Mouse (Mus musculus): ENCODE measurements around the gene Ifi35. TPM values are rescaled to one million over a fixed set of nuclear protein-coding genes. Genes with fewer than 3 reads are reported as not detected.

The Ifi35 gene
- polyA plus RNA-seq (2014; fragmentation: Illumina TruSeq; extraction: RNeasy Lipid Tissue Mini Kit (QIAGEN cat#74804)): 0.68 TPM

GRCm38 (mm10) chr11:101448274-101448746, at the start of gene Ifi35:
Gene Ifi35 (plus strand): TSS chr11:101448407.

GRCm38 (mm10) chr11:101417101-101417855, 30.9 kb upstream of the Ifi35 start, which contains the start of gene Aarsd1:
Gene Aarsd1 (minus strand): TSS chr11:101417615.

GRCm38 (mm10) chr11:101424105-101424851, 23.9 kb upstream of the Ifi35 start, which contains the start of gene Gm27029:
Gene Gm27029 (minus strand): TSS chr11:101424796.

GRCm38 (mm10) chr11:101424925-101425813, 23.0 kb upstream of the Ifi35 start, which contains the start of the genes Rundc1 and Ptges3l:
Gene Rundc1 (plus strand): TSS chr11:101425085.
Gene Ptges3l (minus strand): TSS chr11:101425333.

GRCm38 (mm10) chr11:101442127-101442693, 6.0 kb upstream of the Ifi35 start, which contains the start of gene Rpl27:
Gene Rpl27 (plus strand): TSS chr11:101442298.

GRCm38 (mm10) chr11:101464211-101465100, 16.2 kb downstream of the Ifi35 start, which contains the start of gene Rnd2:
Gene Rnd2 (plus strand): TSS chr11:101464999.

GRCm38 (mm10) chr11:101465869-101466551, 17.8 kb downstream of the Ifi35 start, which contains the start of gene Vat1:
Gene Vat1 (minus strand): TSS chr11:101466230.

Other genes starting within 250 kb of the Ifi35 start
- 28.3 TPM for gene Ezh1, start 221.9 kb upstream of the Ifi35 start, polyA plus RNA-seq (2014; fragmentation: Illumina TruSeq; extraction: RNeasy Lipid Tissue Mini Kit (QIAGEN cat#74804))
- 10.1 TPM for gene Ramp2, start 202.4 kb upstream of the Ifi35 start, polyA plus RNA-seq (2014; fragmentation: Illumina TruSeq; extraction: RNeasy Lipid Tissue Mini Kit (QIAGEN cat#74804))
- 62.5 TPM for gene Vps25, start 194.7 kb upstream of the Ifi35 start, polyA plus RNA-seq (2014; fragmentation: Illumina TruSeq; extraction: RNeasy Lipid Tissue Mini Kit (QIAGEN cat#74804))
- gene Wnk4, start 187.8 kb upstream of the Ifi35 start, polyA plus RNA-seq (2014; fragmentation: Illumina TruSeq; extraction: RNeasy Lipid Tissue Mini Kit (QIAGEN cat#74804)): not detected
- gene Cntd1, start 169.4 kb upstream of the Ifi35 start, polyA plus RNA-seq (2014; fragmentation: Illumina TruSeq; extraction: RNeasy Lipid Tissue Mini Kit (QIAGEN cat#74804)): 1.3 TPM
- 3.5 TPM for gene Coa3, start 169.3 kb upstream of the Ifi35 start, polyA plus RNA-seq (2014; fragmentation: Illumina TruSeq; extraction: RNeasy Lipid Tissue Mini Kit (QIAGEN cat#74804))
- gene Becn1, start 146.1 kb upstream of the Ifi35 start, polyA plus RNA-seq (2014; fragmentation: Illumina TruSeq; extraction: RNeasy Lipid Tissue Mini Kit (QIAGEN cat#74804)): 83.0 TPM
- 240 TPM for gene Psme3, start 132.2 kb upstream of the Ifi35 start, polyA plus RNA-seq (2014; fragmentation: Illumina TruSeq; extraction: RNeasy Lipid Tissue Mini Kit (QIAGEN cat#74804))
- gene Aoc2, start 123.3 kb upstream of the Ifi35 start, polyA plus RNA-seq (2014; fragmentation: Illumina TruSeq; extraction: RNeasy Lipid Tissue Mini Kit (QIAGEN cat#74804)): 0.26 TPM
- gene Aoc3, start 117.8 kb upstream of the Ifi35 start, polyA plus RNA-seq (2014; fragmentation: Illumina TruSeq; extraction: RNeasy Lipid Tissue Mini Kit (QIAGEN cat#74804)): 59.7 TPM
- not detected for gene G6pc, start 80.8 kb upstream of the Ifi35 start, polyA plus RNA-seq (2014; fragmentation: Illumina TruSeq; extraction: RNeasy Lipid Tissue Mini Kit (QIAGEN cat#74804))
- gene Aarsd1, start 30.8 kb upstream of the Ifi35 start, polyA plus RNA-seq (2014; fragmentation: Illumina TruSeq; extraction: RNeasy Lipid Tissue Mini Kit (QIAGEN cat#74804)): 8.1 TPM
- gene Gm27029, start 23.6 kb upstream of the Ifi35 start, polyA plus RNA-seq (2014; fragmentation: Illumina TruSeq; extraction: RNeasy Lipid Tissue Mini Kit (QIAGEN cat#74804)): not detected
- gene Rundc1, start 23.3 kb upstream of the Ifi35 start, polyA plus RNA-seq (2014; fragmentation: Illumina TruSeq; extraction: RNeasy Lipid Tissue Mini Kit (QIAGEN cat#74804)): 3.1 TPM
- gene Ptges3l, start 23.1 kb upstream of the Ifi35 start, polyA plus RNA-seq (2014; fragmentation: Illumina TruSeq; extraction: RNeasy Lipid Tissue Mini Kit (QIAGEN cat#74804)): 3.0 TPM
- gene Rpl27, start 6.1 kb upstream of the Ifi35 start, polyA plus RNA-seq (2014; fragmentation: Illumina TruSeq; extraction: RNeasy Lipid Tissue Mini Kit (QIAGEN cat#74804)): 91.3 TPM
- gene Rnd2, start 16.6 kb downstream of the Ifi35 start, polyA plus RNA-seq (2014; fragmentation: Illumina TruSeq; extraction: RNeasy Lipid Tissue Mini Kit (QIAGEN cat#74804)): 31.6 TPM
- gene Vat1, start 17.8 kb downstream of the Ifi35 start, polyA plus RNA-seq (2014; fragmentation: Illumina TruSeq; extraction: RNeasy Lipid Tissue Mini Kit (QIAGEN cat#74804)): 1.8 TPM
- 24.1 TPM for gene Brca1, start 103.5 kb downstream of the Ifi35 start, polyA plus RNA-seq (2014; fragmentation: Illumina TruSeq; extraction: RNeasy Lipid Tissue Mini Kit (QIAGEN cat#74804))
- gene Nbr1, start 103.7 kb downstream of the Ifi35 start, polyA plus RNA-seq (2014; fragmentation: Illumina TruSeq; extraction: RNeasy Lipid Tissue Mini Kit (QIAGEN cat#74804)): 140 TPM
- 4.6 TPM for gene Tmem106a, start 133.8 kb downstream of the Ifi35 start, polyA plus RNA-seq (2014; fragmentation: Illumina TruSeq; extraction: RNeasy Lipid Tissue Mini Kit (QIAGEN cat#74804))
- gene Gm11634, start 150.8 kb downstream of the Ifi35 start, polyA plus RNA-seq (2014; fragmentation: Illumina TruSeq; extraction: RNeasy Lipid Tissue Mini Kit (QIAGEN cat#74804)): not detected
- gene Rdm1, start 178.8 kb downstream of the Ifi35 start, polyA plus RNA-seq (2014; fragmentation: Illumina TruSeq; extraction: RNeasy Lipid Tissue Mini Kit (QIAGEN cat#74804)): not detected
- gene Arl4d, start 217.1 kb downstream of the Ifi35 start, polyA plus RNA-seq (2014; fragmentation: Illumina TruSeq; extraction: RNeasy Lipid Tissue Mini Kit (QIAGEN cat#74804)): 4.6 TPM

Measured in ovary, adult 10 weeks (tissue).